Mouse (Mus musculus) cerebellum, adult 11-12 months (tissue): ENCODE results near the gene Tarbp1.
"Not testable (repeated sequence)": the region's sequence is repeated elsewhere in the genome, so short reads cannot be mapped to it uniquely, and the experiment has no call there.

ENCODE experiments used
- DNase-seq: peaks from one replicate; pipeline ENCODE4 v3.0.0; 2022

Gene Tarbp1

GRCm38 (mm10) chr8:126404550-126404949, 70.3 kb downstream of the Tarbp1 start:
- DNase-seq, result not testable (repeated sequence)

- DNase-seq, result no peak
These were observed 76.5 kb downstream of the Tarbp1 start for GRCm38 (mm10) chr8:126398349-126398748.

- DNase-seq, result no peak
These were observed 78.9 kb downstream of the Tarbp1 start for GRCm38 (mm10) chr8:126395917-126396316.

- DNase-seq, result no peak
These were observed 79.5 kb downstream of the Tarbp1 start for GRCm38 (mm10) chr8:126395386-126395785.

GRCm38 (mm10) chr8:126391541-126391940, 83.3 kb downstream of the Tarbp1 start:
- DNase-seq, result peak; percentile 78

GRCm38 (mm10) chr8:126387566-126387965, 87.3 kb downstream of the Tarbp1 start:
- no peak for DNase-seq

GRCm38 (mm10) chr8:126382749-126383148, 92.1 kb downstream of the Tarbp1 start:
- peak; percentile 58 for DNase-seq

GRCm38 (mm10) chr8:126382216-126382615, 92.6 kb downstream of the Tarbp1 start:
- no peak for DNase-seq

- DNase-seq, result no peak
These were observed 93.6 kb downstream of the Tarbp1 start for GRCm38 (mm10) chr8:126381299-126381698.

GRCm38 (mm10) chr8:126380141-126380540, 94.7 kb downstream of the Tarbp1 start:
- DNase-seq, result no peak

GRCm38 (mm10) chr8:126379580-126379979, 95.3 kb downstream of the Tarbp1 start:
- DNase-seq, result no peak
